Mouse (Mus musculus) 416B (cell line): ENCODE data around the gene Alkbh1.

Source experiments
- DNase-seq: peaks from one replicate; pipeline ENCODE4 v3.0.0; 2011; ENCODE audit warnings: low read depth

The Alkbh1 gene

DNA sequence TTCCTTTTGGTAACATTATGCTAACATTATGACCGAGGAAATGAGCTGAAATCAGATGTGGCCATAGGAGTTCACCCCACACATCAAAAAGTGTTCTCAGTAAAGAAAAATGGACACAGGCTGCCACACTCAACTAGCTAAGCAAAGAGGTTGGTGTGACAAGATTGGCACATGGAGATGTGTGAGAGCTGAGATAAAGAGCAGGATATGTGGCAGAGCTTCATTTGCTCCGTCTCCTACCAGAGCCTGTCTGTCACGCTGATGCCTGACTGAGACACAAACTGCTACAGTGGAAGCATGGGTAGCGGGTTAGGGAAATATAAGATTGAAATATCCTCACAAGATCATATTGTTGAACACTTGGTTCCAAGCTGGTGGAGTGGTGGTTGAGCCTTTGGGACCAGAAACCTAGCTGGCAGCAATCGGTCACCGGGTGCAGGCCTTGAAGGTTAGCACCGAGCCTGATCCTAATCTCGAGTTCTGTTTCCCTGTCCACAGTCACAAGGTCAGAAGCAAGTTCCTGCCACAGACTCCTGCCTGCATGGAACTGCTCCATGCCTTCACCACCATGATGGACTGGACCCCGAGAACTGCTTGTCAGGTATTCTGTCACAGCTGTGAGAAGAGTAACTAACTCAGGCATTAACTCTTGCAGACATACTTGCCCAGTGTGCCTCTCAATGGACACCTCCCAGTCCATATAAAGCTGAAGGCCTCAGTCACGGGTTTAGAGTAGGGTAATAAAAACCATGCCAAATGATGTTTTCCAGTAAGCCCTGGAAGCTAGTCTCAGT is 63.0 kb downstream of the Alkbh1 start:
- peak; percentile 86 for DNase-seq

DNA sequence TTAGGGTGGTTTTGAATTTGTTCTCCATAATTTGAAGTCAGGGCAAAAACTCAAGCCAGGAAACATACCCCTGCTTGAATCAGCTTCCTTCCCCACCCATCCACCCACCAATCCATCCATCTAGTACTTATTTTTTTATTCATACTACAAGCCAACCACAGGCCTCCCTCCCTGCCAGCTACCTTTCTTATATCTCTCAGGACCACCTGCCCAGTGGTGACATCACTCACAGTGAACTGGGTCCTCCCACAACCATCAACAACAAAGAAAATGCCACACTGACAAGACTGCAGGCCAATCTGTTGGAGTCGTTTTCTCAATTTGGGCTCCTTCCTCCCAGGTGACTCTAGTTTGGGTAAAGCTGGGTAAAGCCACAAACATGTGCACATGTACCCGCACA is 64.3 kb downstream of the Alkbh1 start:
- peak; percentile 63 for DNase-seq
